Mouse (Mus musculus) CH12.LX (cell line): ENCODE results near the gene Dusp14. TPM values are rescaled to one million over a fixed set of nuclear protein-coding genes. Genes with fewer than 3 reads are reported as not detected.

Experiments
- DNase-seq: peaks from one replicate; pipeline ENCODE4 v3.0.0-alpha.2; 2013; ENCODE audit errors: extremely low read depth
- H3K27ac ChIP-seq: 2 replicates; pipeline ENCODE4 v1.5.1; 2012; ENCODE audit warnings: low read depth, mild to moderate bottlenecking, control low read depth, moderate library complexity; ENCODE audit not compliant: insufficient read depth
- H3K27me3 ChIP-seq: replicated peaks from 2 replicates; pipeline ENCODE3; 2012; ENCODE audit warnings: inconsistent platforms
- H3K36me3 ChIP-seq, 2 experiments: replicated peaks in 1 of 2; 2 replicates each; pipeline versions ENCODE3 to v1.6.1; 2012; ENCODE audit warnings: inconsistent platforms in 1 of 2, low read length in 1 of 2, mild to moderate bottlenecking in 1 of 2, mixed read lengths in 1 of 2, moderate library complexity in 1 of 2; ENCODE audit not compliant: control insufficient read depth in 1 of 2, insufficient read depth in 1 of 2
- H3K4me1 ChIP-seq, 2 experiments: 2 replicates each; pipeline ENCODE4 v1.6.1; 2012; ENCODE audit warnings: inconsistent platforms in 1 of 2, moderate library complexity in 1 of 2; ENCODE audit not compliant: insufficient read depth in 2 of 2, control insufficient read depth in 1 of 2
- H3K4me2 ChIP-seq: 2 replicates; pipeline ENCODE4 v1.6.1; 2012; ENCODE audit warnings: low read depth, mild to moderate bottlenecking, control low read depth; ENCODE audit not compliant: poor library complexity, insufficient read depth, severe bottlenecking
- H3K4me3 ChIP-seq, 3 experiments: fragments of 150-350 bp in 1 of 3; sonication (generic) in 1 of 3; replicated peaks in 1 of 3; 2 replicates each; pipeline versions ENCODE3 to v1.5.1; 2011 to 2012; ENCODE audit warnings: low read depth in 2 of 3, low read length in 2 of 3, mild to moderate bottlenecking in 2 of 3, moderate library complexity in 2 of 3, control low read depth in 1 of 3, improper control_type of control experiment in 1 of 3, inconsistent platforms in 1 of 3, mixed read lengths in 1 of 3; ENCODE audit not compliant: poor library complexity in 1 of 3
- H3K79me2 ChIP-seq: replicated peaks from 2 replicates; pipeline ENCODE4 v1.6.1; 2012; ENCODE audit warnings: mild to moderate bottlenecking, moderate library complexity; ENCODE audit not compliant: control insufficient read depth, poor library complexity, insufficient read depth, severe bottlenecking; ENCODE audit errors: extremely low read depth
- H3K9ac ChIP-seq: 2 replicates; pipeline ENCODE4 v1.6.1; 2012; ENCODE audit warnings: low read depth, mild to moderate bottlenecking, control low read depth, moderate library complexity; ENCODE audit not compliant: insufficient read depth
- H3K9me3 ChIP-seq: replicated peaks from 2 replicates; pipeline ENCODE3; 2012; ENCODE audit warnings: low read length, inconsistent platforms, mixed read lengths
- BHLHE40 ChIP-seq: IDR thresholded peaks from 2 replicates; pipeline ENCODE4 v1.6.1; 2011; ENCODE audit warnings: mild to moderate bottlenecking, low read depth, low read length, improper control_type of control experiment
- CHD1 ChIP-seq: IDR thresholded peaks from 2 replicates; pipeline ENCODE4 v1.6.1; 2012; ENCODE audit warnings: low read depth, low read length, improper control_type of control experiment, inconsistent platforms
- E2F4 ChIP-seq: IDR thresholded peaks from 2 replicates; pipeline ENCODE4 v1.6.1; 2011; ENCODE audit warnings: low read depth, low read length, improper control_type of control experiment; ENCODE audit not compliant: insufficient replicate concordance
- ELF1 ChIP-seq: IDR thresholded peaks from 2 replicates; pipeline ENCODE4 v1.6.1; 2014; ENCODE audit warnings: low read depth, mild to moderate bottlenecking, inconsistent platforms, low read length, improper control_type of control experiment
- ETS1 ChIP-seq: conservative IDR thresholded peaks from 2 replicates; pipeline ENCODE4 v1.6.1; 2012; ENCODE audit warnings: low read depth, mild to moderate bottlenecking, inconsistent platforms, low read length, improper control_type of control experiment, moderate library complexity
- HCFC1 ChIP-seq: IDR thresholded peaks from 2 replicates; pipeline ENCODE4 v1.6.1; 2012; ENCODE audit warnings: low read depth, mild to moderate bottlenecking, inconsistent platforms, low read length, improper control_type of control experiment
- IRF4 ChIP-seq: IDR thresholded peaks from 2 replicates; pipeline ENCODE4 v1.6.1; 2014; ENCODE audit warnings: low read depth, mild to moderate bottlenecking, inconsistent platforms, low read length, improper control_type of control experiment
- JUN ChIP-seq: IDR thresholded peaks from 2 replicates; pipeline ENCODE4 v1.6.1; 2011; ENCODE audit warnings: low read depth, mild to moderate bottlenecking, low read length, improper control_type of control experiment, moderate library complexity; ENCODE audit not compliant: insufficient read depth
- JUND ChIP-seq: conservative IDR thresholded peaks from 2 replicates; pipeline ENCODE4 v1.6.1; 2011; ENCODE audit warnings: low read depth, low read length, improper control_type of control experiment
- KAT2A ChIP-seq: IDR thresholded peaks from 2 replicates; pipeline ENCODE4 v1.6.1; 2012; ENCODE audit warnings: low read length, improper control_type of control experiment, inconsistent platforms; ENCODE audit not compliant: insufficient replicate concordance
- MAFK ChIP-seq: IDR thresholded peaks from 2 replicates; pipeline ENCODE4 v1.6.1; 2011; ENCODE audit warnings: low read length, improper control_type of control experiment; ENCODE audit not compliant: insufficient replicate concordance
- MEF2A ChIP-seq: IDR thresholded peaks from 2 replicates; pipeline ENCODE4 v1.6.1; 2014; ENCODE audit warnings: low read depth, mild to moderate bottlenecking, inconsistent platforms, low read length, improper control_type of control experiment, borderline replicate concordance
- MYC ChIP-seq: IDR thresholded peaks from 2 replicates; pipeline ENCODE4 v1.6.1; 2011; ENCODE audit warnings: low read depth, mild to moderate bottlenecking, improper control_type of control experiment, low read length
- NRF1 ChIP-seq: IDR thresholded peaks from 2 replicates; pipeline ENCODE4 v1.6.1; 2014; ENCODE audit warnings: low read depth, mild to moderate bottlenecking, inconsistent platforms, low read length, improper control_type of control experiment, moderate library complexity
- RCOR1 ChIP-seq: conservative IDR thresholded peaks from 2 replicates; pipeline ENCODE4 v1.6.1; 2012; ENCODE audit warnings: low read depth, mild to moderate bottlenecking, inconsistent platforms, low read length, improper control_type of control experiment
- SMC3 ChIP-seq: IDR thresholded peaks from 2 replicates; pipeline ENCODE4 v1.6.1; 2011; ENCODE audit warnings: low read depth, low read length, improper control_type of control experiment
- TBP ChIP-seq: conservative IDR thresholded peaks from 2 replicates; pipeline ENCODE4 v1.6.1; 2011; ENCODE audit warnings: low read depth, low read length, improper control_type of control experiment
- TCF12 ChIP-seq: IDR thresholded peaks from 2 replicates; pipeline ENCODE4 v1.6.1; 2014; ENCODE audit warnings: low read depth, mild to moderate bottlenecking, inconsistent platforms, low read length, improper control_type of control experiment
- ZNF384 ChIP-seq: IDR thresholded peaks from 2 replicates; pipeline ENCODE4 v1.6.1; 2012; ENCODE audit warnings: low read depth, low read length, improper control_type of control experiment, inconsistent platforms
- dilution Hi-C: fragments of 300-500 bp; cut with MboI; formaldehyde crosslinking; loops from 2 replicates; pipeline ENCODE4 v1.14.3; 2020; ENCODE audit warnings: low sequenced_read_pairs; ENCODE audit not compliant: extremely low pct_unique_long_range_greater_than_20kb, extremely low pct_ligation_motif_present
- in situ Hi-C: fragments of 300-500 bp; cut with MboI; formaldehyde crosslinking; loops from 3 replicates; pipeline ENCODE4 v1.14.3; 2019; ENCODE audit warnings: low sequenced_read_pairs, low pct_ligation_motif_present, low pct_unique_long_range_greater_than_20kb, mixed read lengths
- polyA plus RNA-seq: library from polyadenylated mRNA; unstranded; fragments of >175 nt; gene quantifications from 2 replicates; pipeline ENCODE4 v1.2.1, GENCODE M21; 2012; ENCODE audit warnings: low read depth; ENCODE audit not compliant: insufficient read length
- total RNA-seq, 2 experiments: library from RNA; depleted of rRNA; stranded (reverse); fragments of 300-350 nt in 1 of 2; fragments of >200 nt in 1 of 2; gene quantifications; 2 replicates each; pipeline ENCODE4 v1.2.3; 2012 to 2014

The Dusp14 gene
- total and polyA plus RNA-seq, 3 experiments, result 52.7 to 127 (median 124) TPM

- H3K36me3 ChIP-seq, result peaks cover 36 to 85% of the 10 kb centered on the region in 2 experiments
- H3K79me2 ChIP-seq, result no peaks in the 10 kb centered on the region
- H3K9ac ChIP-seq, result no peak overlapping the region
- H3K4me3 ChIP-seq, result no peak overlapping the region
- peaks cover 0 to 35% of the 10 kb centered on the region in 2 experiments; a peak in 3 of 4 replicates for H3K4me1 ChIP-seq
- H3K9me3 ChIP-seq, result no peaks in the 10 kb centered on the region
- no peak for TF ChIP-seq JUND
- no peak for TF ChIP-seq TCF12
- no peak for TF ChIP-seq MYC
- no peak for TF ChIP-seq ETS1
- no peak for TF ChIP-seq MEF2A
- no peak for TF ChIP-seq IRF4
- no peak for TF ChIP-seq SMC3
- no peak for TF ChIP-seq HCFC1
- no peak for TF ChIP-seq E2F4
- TF ChIP-seq MAFK, result no peak
- no peak for TF ChIP-seq ZNF384
- TF ChIP-seq RCOR1, result no peak
- TF ChIP-seq JUN, result no peak
- no peak for TF ChIP-seq CHD1
- TF ChIP-seq TBP, result no peak
- no peak for TF ChIP-seq NRF1
- no peak for TF ChIP-seq KAT2A
- no peak for TF ChIP-seq ELF1
- in situ Hi-C loops, result no loop called here
- H3K27ac ChIP-seq, result no peak overlapping the region
- DNase-seq, result no peak
- H3K27me3 ChIP-seq, result no peaks in the 10 kb centered on the region
- H3K4me2 ChIP-seq, result no peak overlapping the region
- dilution Hi-C loops, result no loop called here
These were observed 26.0 kb upstream of the Dusp14 start for GRCm38 (mm10) chr11:84095084-84095483.

- peaks cover 0 to 12% of the 10 kb centered on the region in 2 experiments; a peak in 3 of 4 replicates for H3K4me1 ChIP-seq
- H3K4me3 ChIP-seq, result no peak overlapping the region
- H3K9ac ChIP-seq, result no peak overlapping the region
- no peak overlapping the region for H3K4me2 ChIP-seq
- no peaks in the 10 kb centered on the region for H3K79me2 ChIP-seq
- H3K27ac ChIP-seq, result no peak overlapping the region
- H3K36me3 ChIP-seq, result peaks cover 47 to 87% of the 10 kb centered on the region in 2 experiments
- in situ Hi-C loops, result loop anchor here (5.0 kb wide), 1 partner anchor 37 kb away; the partner anchor contains the start of genes Acaca and Tada2a
- TF ChIP-seq BHLHE40, result peak; percentile 74
- TF ChIP-seq JUN, result no peak
- TF ChIP-seq ETS1, result peak; percentile 63
- DNase-seq, result no peak
- dilution Hi-C loops, result no loop called here
- no peaks in the 10 kb centered on the region for H3K9me3 ChIP-seq
- H3K27me3 ChIP-seq, result no peaks in the 10 kb centered on the region
These were observed 21.5 kb upstream of the Dusp14 start for GRCm38 (mm10) chr11:84090572-84090971.
